In the genomic region with DNA sequence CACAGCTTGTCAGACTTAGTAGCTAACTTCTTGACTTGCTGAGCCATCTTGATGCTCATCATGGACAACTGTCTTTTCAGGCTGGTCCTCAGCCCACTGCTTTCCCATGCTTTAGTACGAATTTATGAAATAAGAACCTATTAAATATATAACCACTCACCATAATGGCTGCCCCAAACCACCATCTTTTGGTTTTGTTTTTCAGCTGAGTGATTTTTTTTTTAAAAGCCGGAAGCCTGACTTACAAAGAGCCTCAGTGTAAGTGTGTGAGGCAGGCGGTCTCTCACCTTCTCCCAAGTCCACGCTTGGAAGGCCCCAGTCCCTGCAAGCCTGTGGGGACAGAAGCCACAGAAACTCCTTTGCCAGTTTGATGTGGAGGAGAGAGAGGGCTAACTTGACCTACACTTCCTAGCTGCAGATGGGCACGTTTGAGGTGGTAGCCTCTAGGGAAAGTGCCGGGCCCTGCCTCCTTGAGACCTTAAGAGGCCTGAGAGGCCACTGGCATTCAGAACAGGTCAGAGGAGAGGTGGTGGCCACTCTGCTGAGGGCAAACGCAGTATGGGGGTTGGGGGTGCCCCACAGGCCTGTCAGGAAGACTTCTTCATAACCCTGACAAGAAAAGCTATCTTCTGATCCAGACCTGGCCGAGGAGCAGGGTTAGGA, we compare ENCODE assay signal across 20 mouse cellular contexts. TPM values are rescaled to one million over a fixed set of nuclear protein-coding genes. Genes with fewer than 3 reads are reported as not detected.
A peak's percentile ranks its signal among the peaks of the same experiment; 100 is the strongest.
DNase-seq lines count a peak whose midpoint lies in the region; ATAC-seq lines count a peak whose summit lies in the region.
"Had no signal": no experiment of that assay in that cellular context is flagged by ENCODE, and none has a peak within 500 bp of the region (broad histone marks: within the 10 kb centered on the region; RNA-seq: fewer than 3 reads in every experiment).

No protein-coding gene starts in this region.

- ATAC-seq in intestine, embryonic 16.5 days, result no peak
- no peak for ATAC-seq in intestine, embryonic 15.5 days
- ATAC-seq in lung, embryonic 15.5 days (ENCODE audit: borderline replicate concordance, extremely low read depth, low FRiP score, low TSS enrichment), result no peak
- no peak for ATAC-seq in limb, embryonic 15.5 days (ENCODE audit: insufficient number of reproducible peaks, low FRiP score, low TSS enrichment, low read depth)
- ATAC-seq: forebrain, postnatal 0 days had no signal

- no peak overlapping the region for H3K27ac ChIP-seq in intestine, embryonic 16.5 days (ENCODE audit: low read length)
- no peak overlapping the region for H3K27ac ChIP-seq in intestine, embryonic 15.5 days
- H3K27ac ChIP-seq in lung, embryonic 15.5 days, result no peak overlapping the region
- 0 out of 2 replicates have a peak overlapping the region, but pooled peaks have one; percentile 19 for H3K27ac ChIP-seq in limb, embryonic 15.5 days
- H3K27ac ChIP-seq: embryonic facial prominence, embryonic 12.5 days; liver, embryonic 15.5 days; midbrain, embryonic 12.5 days had no signal

- 70% methylated on average over 8 of the region's 8 CpGs for WGBS in intestine, embryonic 16.5 days
- WGBS in intestine, embryonic 15.5 days, result 75% methylated on average over 8 of the region's 8 CpGs
- 47% methylated on average over 8 of the region's 8 CpGs for WGBS in lung, embryonic 15.5 days
- 58% methylated on average over 8 of the region's 8 CpGs for WGBS in limb, embryonic 15.5 days

- no peaks in the 10 kb centered on the region for H3K9me3 ChIP-seq in intestine, embryonic 16.5 days (ENCODE audit: control insufficient read depth, low read length)
- H3K9me3 ChIP-seq in intestine, embryonic 15.5 days, result no peaks in the 10 kb centered on the region
- H3K9me3 ChIP-seq in lung, embryonic 15.5 days, result no peaks in the 10 kb centered on the region
- H3K9me3 ChIP-seq in limb, embryonic 15.5 days, result no peaks in the 10 kb centered on the region
- H3K9me3 ChIP-seq: embryonic facial prominence, embryonic 12.5 days; liver, embryonic 15.5 days; midbrain, embryonic 12.5 days had no signal

- no peaks in the 10 kb centered on the region for H3K27me3 ChIP-seq in intestine, embryonic 16.5 days (replicated peaks; ENCODE audit: control insufficient read depth, insufficient read depth, low read length)
- H3K27me3 ChIP-seq in intestine, embryonic 15.5 days (replicated peaks), result no peaks in the 10 kb centered on the region
- H3K27me3 ChIP-seq in lung, embryonic 15.5 days, result peaks cover 22% of the 10 kb centered on the region
- peaks cover 24% of the 10 kb centered on the region for H3K27me3 ChIP-seq in limb, embryonic 15.5 days
- H3K27me3 ChIP-seq: liver, embryonic 15.5 days had no signal

- peaks cover 14% of the 10 kb centered on the region; the same call in 1 of the 2 replicates for H3K4me1 ChIP-seq in intestine, embryonic 16.5 days (ENCODE audit: control insufficient read depth, insufficient read depth, low read length)
- peaks cover 17% of the 10 kb centered on the region for H3K4me1 ChIP-seq in intestine, embryonic 15.5 days (replicated peaks)
- peaks cover 39% of the 10 kb centered on the region for H3K4me1 ChIP-seq in lung, embryonic 15.5 days
- peaks cover 32% of the 10 kb centered on the region for H3K4me1 ChIP-seq in limb, embryonic 15.5 days

- H3K4me2 ChIP-seq in intestine, embryonic 16.5 days (ENCODE audit: low read depth, low read length), result no peak overlapping the region
- H3K4me2 ChIP-seq in intestine, embryonic 15.5 days (replicated peaks), result no peak overlapping the region
- H3K4me2 ChIP-seq in lung, embryonic 15.5 days, result 0 out of 2 replicates have a peak overlapping the region, but pooled peaks have one; percentile 6
- H3K4me2 ChIP-seq in limb, embryonic 15.5 days, result no peak overlapping the region
- H3K4me2 ChIP-seq: embryonic facial prominence, embryonic 12.5 days; heart, embryonic 11.5 days; liver, embryonic 15.5 days; midbrain, embryonic 12.5 days had no signal

- no peak for DNase-seq in lung, postnatal 10 days
- DNase-seq in thymus, postnatal 25 days, result peak; percentile 37
- no peak for DNase-seq in gastrocnemius, postnatal 4 days (ENCODE audit: low spot score in 2 of 2)
- DNase-seq in right cerebral cortex, postnatal 36 days (ENCODE audit: low spot score in 2 of 2), result no peak
- DNase-seq: cerebellum, adult 11 months; forebrain, postnatal 0 days; gastrocnemius, postnatal 14 days; kidney, postnatal 4 days; left cerebral cortex, postnatal 4 days; right cerebral cortex, adult 18-20 months; spleen, adult 18-20 months had no signal

- 0 out of 2 replicates have a peak overlapping the region, but pooled peaks have one; percentile 20 for H3K9ac ChIP-seq in intestine, embryonic 16.5 days (ENCODE audit: low read depth, low read length)
- H3K9ac ChIP-seq in intestine, embryonic 15.5 days, result no peak overlapping the region
- no peak overlapping the region for H3K9ac ChIP-seq in lung, embryonic 15.5 days
- H3K9ac ChIP-seq in limb, embryonic 15.5 days, result no peak overlapping the region
- H3K9ac ChIP-seq: embryonic facial prominence, embryonic 12.5 days; forebrain, postnatal 0 days; liver, embryonic 15.5 days; midbrain, embryonic 12.5 days had no signal

- H3K36me3 ChIP-seq in intestine, embryonic 16.5 days (ENCODE audit: control insufficient read depth, insufficient read depth, low read length), result no peaks in the 10 kb centered on the region
- H3K36me3 ChIP-seq in intestine, embryonic 15.5 days, result no peaks in the 10 kb centered on the region
- H3K36me3 ChIP-seq in lung, embryonic 15.5 days, result no peaks in the 10 kb centered on the region
- H3K36me3 ChIP-seq in limb, embryonic 15.5 days, result no peaks in the 10 kb centered on the region
- H3K36me3 ChIP-seq: embryonic facial prominence, embryonic 12.5 days; midbrain, embryonic 12.5 days had no signal

- no peak overlapping the region for H3K4me3 ChIP-seq in intestine, embryonic 16.5 days (ENCODE audit: low read length)
- no peak overlapping the region for H3K4me3 ChIP-seq in intestine, embryonic 15.5 days (replicated peaks)
- H3K4me3 ChIP-seq in lung, embryonic 15.5 days, result no peak overlapping the region
- H3K4me3 ChIP-seq in limb, embryonic 15.5 days, result no peak overlapping the region
- H3K4me3 ChIP-seq: embryonic facial prominence, embryonic 12.5 days; liver, embryonic 15.5 days; midbrain, embryonic 12.5 days; myocyte had no signal

RNA-seq across cellular contexts. Expression of a gene that starts 3.9 kb away (rescaled TPM):
- polyA plus RNA-seq in intestine, embryonic 16.5 days (2015; fragmentation: Nextera tagmentation; extraction: Ambion mirVana), result 21.7 and 27.1 TPM in 2 replicates
- 22.0 and 24.7 TPM in 2 replicates for polyA plus RNA-seq in intestine, embryonic 15.5 days (2015; fragmentation: Nextera tagmentation; extraction: Ambion mirVana)
- polyA plus RNA-seq in lung, embryonic 15.5 days (2015; fragmentation: Nextera tagmentation; extraction: Ambion mirVana), result 7.3 TPM in 2 replicates
- 11.6 and 14.9 TPM in 2 replicates for polyA plus RNA-seq in limb, embryonic 15.5 days (2015; fragmentation: Nextera tagmentation; extraction: Ambion mirVana)
- total RNA-seq in gastrocnemius, postnatal 4 days (2021), result 10 to 100 TPM; 13.3 to 16.2 TPM

RNA-seq across cellular contexts. Expression of a gene that starts 20.9 kb away (rescaled TPM):
- 150 and 184 TPM in 2 replicates for polyA plus RNA-seq in intestine, embryonic 16.5 days (2015; fragmentation: Nextera tagmentation; extraction: Ambion mirVana)
- polyA plus RNA-seq in intestine, embryonic 15.5 days (2015; fragmentation: Nextera tagmentation; extraction: Ambion mirVana), result 117 and 139 TPM in 2 replicates
- polyA plus RNA-seq in lung, embryonic 15.5 days (2015; fragmentation: Nextera tagmentation; extraction: Ambion mirVana), result 116 and 122 TPM in 2 replicates
- polyA plus RNA-seq in limb, embryonic 15.5 days (2015; fragmentation: Nextera tagmentation; extraction: Ambion mirVana), result 92.1 and 100 TPM in 2 replicates
- 10 to 100 TPM; 33.6 to 39.3 TPM for total RNA-seq in gastrocnemius, postnatal 4 days (2021)
